Mouse (Mus musculus) layer of hippocampus, postnatal 25 days (tissue): ENCODE data around the gene Mis18a. TPM values are rescaled to one million over a fixed set of nuclear protein-coding genes. Genes with fewer than 3 reads are reported as not detected.

ENCODE experiments used
- DNase-seq, 2 experiments: peaks; one replicate each; pipeline ENCODE4 v3.0.0; 2022; ENCODE audit warnings: mixed read lengths in 2 of 2, low spot score in 1 of 2; ENCODE audit errors: extremely low spot score in 1 of 2
- total RNA-seq, 2 experiments: library from RNA; stranded (reverse); gene quantifications; 2 replicates each; pipeline ENCODE4 v1.2.3; 2021

The Mis18a gene
- 1 to 10 TPM; 7.1 to 9.0 TPM for total RNA-seq

DNA sequence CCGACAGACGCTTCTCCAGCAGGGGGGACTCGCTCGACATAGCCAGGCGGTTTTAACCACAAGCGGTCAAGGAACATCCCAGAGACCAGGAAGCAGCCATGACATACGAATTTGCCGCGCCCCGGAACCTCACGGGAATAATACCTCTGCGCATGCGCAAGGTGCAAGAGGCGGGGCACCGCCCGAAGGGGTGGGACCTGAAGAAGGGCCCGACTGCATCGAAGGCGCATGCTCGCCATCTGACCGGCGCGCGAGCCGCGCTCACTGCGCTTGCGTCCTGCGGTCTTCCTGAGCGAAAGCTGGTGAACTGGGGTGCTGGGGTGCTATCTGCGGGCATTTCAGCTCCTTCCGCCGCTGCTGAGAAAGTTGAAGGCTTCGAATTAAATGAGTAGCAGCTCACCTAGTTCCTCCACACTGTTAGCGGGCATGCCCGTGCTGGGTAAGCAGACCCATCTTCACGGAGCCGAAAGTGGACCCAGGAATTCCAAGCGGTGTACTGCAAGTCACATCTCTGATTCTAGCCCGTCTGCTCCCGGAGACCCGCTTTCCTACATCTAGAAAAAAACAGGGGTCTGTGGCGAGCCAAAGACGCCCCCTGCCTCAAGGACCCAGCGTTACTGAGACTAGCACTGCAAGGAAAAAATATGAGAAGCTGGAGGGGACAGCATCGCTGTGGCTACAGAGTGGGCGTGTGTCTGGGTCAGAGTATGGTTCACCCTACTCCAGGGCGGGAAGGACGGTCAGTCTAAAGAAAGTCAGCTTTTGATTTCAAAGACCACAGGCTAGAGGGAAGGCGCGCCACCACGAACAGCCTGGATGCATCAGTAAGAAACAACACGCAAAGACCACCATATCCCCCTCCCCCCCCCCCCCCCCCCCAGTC, at the start of gene Mis18a:
Gene Mis18a, minus strand, starts transcription at position 172 of the 883 bp plus-strand sequence.
- DNase-seq: peak; percentile 88 to 93

DNA sequence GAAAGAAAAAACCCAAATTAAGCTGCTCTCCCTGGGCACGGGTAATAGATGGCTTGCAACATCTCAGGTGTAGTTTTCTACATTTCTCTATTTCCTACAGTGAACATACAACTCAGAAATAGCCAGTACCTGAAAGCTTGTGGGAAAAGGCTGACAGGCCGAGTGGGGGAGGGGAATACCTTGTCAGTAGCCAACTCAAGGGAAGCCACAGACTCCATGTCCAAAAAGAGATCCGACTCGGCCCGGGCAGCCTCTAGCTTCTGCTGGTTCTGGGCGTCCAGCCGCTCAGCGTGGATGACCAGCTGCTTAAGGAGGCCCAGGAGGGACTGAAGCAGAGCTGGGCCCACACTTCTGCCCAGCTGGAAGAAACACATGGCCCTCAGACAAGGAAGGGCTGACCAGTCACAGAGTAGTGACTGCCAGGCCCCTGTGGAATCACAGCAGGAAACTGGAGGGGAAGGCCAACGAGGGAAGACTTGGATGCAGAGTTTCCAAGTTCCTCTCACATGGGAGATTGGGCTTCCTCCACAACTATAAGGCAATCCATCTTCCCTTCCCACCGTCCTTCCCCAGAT, 48.8 kb upstream of the Mis18a start:
- DNase-seq: no peak

DNA sequence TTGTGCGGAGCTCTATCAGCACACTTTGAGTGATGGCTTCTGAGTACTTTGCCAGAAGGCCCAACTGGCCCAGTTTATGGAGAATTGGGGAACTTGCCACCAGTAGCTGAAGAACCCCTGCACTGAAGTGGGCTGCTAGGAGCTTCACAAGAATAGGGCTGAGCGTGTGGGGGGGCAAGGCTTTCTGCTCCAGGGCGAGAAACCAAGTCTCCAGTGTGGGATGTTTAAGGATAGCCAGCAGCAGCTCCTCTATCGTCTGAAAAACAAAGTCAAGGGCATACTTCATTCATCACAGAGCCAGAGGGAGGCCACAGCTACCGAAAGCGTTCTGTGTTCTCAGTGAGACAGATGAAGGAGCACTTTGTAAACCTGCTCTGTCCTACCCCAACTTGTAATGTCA, 47.4 kb upstream of the Mis18a start:
- no peak for DNase-seq

DNA sequence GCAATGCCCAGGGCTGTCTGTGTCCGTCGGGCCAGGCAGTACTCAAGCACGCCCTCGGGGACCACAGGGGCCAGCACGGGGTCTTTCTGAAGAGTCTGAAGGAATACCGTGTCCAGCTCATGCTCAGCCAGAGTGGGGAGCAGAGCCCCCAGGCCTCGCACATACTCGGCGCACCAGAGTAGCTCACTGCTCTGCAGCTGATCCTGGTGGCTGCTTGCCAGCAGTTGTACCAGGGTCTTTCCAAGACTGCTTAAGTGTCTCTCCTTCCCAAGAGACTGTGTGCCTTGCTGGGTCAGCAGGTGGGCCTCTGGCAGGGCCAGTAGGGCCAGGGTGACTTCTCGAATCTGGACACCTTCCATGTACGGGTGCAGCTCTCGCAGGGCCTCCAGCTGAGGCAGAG, 47.0 kb upstream of the Mis18a start:
- DNase-seq: no peak

DNA sequence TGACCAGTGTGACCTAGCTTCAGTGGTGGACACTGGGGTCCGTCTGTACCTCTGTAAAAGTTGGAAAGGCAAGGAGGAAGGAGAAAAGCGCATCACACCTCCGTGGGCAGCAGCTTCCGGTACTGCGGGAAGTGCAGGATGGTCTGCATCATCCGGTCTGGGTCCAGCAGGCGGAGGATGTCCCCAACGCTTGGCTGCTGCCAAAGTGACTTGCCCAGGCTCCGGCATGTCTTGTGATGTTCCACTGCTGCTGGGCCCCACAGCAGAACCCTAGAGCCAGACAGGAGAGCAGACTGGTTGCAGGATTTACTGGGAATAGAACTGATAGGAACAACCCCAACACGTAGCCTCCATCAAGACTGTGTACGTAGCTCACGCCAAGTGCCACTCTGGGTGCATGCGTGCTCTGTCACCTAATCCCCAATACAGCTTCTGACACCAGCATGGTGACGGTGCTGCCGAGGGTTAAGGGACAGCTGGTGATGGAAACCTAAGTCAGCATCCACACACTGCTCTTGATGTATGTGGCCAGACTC, 39.8 kb upstream of the Mis18a start:
- DNase-seq: no peak

DNA sequence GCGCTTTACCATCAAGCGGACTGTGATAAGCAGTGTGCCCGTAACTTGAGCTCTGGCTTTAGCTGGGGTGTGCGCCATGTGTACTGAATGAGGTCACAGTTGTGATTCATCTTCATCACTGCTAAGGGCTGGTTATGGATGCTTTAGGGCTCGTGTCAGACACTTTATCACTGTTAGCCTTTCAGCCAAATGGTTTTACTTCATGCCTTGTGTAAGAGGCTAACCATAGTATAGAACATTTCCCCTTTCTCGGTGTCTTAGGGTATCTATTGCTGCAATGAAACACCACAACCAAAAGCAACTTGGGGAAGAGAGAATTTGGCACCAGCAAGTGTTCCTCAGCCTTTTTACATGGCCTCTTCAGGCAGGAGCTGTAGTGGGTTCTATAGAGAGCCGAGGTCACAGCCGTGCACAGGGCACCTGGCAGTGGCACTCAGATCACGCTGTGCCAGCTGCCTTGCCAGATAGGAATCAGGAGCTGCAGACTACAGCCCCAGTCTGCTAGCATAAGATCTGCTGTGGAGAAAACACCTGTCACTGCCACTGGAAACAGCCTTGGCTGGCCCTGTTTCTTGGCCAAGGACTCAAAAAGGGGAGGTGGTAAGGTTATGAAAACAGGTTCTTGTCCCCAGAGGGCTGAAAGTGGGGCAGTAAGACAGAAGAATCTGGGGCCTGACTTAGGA, 38.1 kb upstream of the Mis18a start:
- no peak for DNase-seq

DNA sequence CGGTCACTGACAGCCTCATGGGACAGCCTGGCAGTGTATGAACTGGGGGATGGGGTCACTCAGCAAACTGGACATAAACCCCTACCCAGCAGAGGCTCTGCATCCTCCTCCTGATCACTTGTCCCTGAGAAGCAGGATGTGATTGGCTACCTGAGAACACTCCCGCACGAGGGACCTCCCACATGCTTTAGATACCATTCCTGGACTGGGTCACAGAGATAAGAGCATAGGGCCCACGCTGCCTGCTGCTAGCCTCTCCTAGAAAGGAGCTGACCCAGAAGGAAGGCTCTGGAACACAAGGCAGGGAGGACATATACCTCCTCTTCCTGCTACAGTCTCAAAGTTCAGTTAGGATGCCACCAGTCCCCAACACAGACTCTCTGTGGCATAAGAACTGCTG, 33.3 kb upstream of the Mis18a start:
- DNase-seq: no peak

DNA sequence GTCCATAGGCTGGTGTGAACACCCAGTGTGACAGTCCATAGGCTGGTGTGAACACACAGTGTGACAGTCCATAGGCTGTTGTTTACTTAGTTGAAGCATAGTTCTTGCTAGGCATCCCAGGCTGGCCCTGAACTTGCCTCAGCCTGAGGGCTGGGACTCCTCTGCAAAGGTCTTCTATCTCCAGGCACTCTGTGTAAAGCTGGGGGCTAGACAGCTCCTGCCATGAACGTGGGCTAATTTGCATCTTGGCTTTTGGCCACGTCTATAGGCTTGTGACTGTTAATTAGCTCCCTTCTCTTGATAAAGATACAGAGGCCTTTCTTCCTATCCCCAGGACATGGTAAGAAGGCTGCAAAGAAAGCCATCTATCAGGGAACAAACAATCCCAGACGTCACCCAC, 32.1 kb upstream of the Mis18a start:
- DNase-seq: no peak

DNA sequence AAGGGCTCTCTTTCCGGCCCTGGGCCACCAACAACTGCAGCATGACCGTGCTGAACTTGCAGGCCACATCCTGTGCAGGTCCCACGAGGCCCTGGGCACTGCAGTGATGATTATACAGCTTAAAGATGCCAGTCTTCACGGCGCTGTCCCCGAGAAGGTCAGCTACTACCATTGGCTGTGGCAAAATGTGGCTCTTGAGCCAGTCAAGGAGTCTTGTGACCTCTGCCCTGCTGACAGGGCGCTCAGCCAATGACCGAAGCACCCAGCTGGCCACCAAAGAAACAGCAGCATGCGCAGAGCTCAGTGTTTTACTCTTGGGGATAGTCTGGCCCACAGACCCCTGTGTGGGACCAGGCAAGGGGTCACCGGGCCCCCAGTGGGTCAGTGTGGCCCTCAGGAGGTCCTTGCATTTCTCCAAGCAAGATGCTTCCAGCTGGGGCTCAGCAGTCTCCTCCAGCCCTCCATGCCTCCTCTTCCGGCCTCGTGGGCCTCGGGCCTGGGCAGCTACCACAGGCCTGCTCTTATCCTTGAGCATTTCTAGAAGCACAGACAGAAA, 26.3 kb upstream of the Mis18a start:
- DNase-seq: no peak

DNA sequence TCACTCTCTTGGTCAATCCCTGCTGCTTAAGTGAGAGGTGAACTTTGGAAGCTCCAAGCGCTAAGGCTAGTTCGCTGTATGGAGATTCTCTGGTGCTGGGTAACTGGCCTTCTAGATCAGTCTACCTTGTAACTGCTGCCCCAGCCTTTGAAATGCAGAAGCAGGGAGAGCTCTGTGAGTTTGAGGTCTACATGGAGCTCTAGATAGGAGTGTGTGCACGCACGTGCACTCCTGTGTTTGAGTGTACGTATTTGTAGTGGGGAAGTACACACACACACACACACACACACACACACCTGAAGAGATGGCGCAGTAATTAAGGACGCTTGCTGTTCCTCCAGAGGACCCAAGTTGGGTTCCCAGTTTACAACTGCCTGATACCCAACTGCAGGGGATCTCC, 21.0 kb upstream of the Mis18a start:
- DNase-seq: no peak

DNA sequence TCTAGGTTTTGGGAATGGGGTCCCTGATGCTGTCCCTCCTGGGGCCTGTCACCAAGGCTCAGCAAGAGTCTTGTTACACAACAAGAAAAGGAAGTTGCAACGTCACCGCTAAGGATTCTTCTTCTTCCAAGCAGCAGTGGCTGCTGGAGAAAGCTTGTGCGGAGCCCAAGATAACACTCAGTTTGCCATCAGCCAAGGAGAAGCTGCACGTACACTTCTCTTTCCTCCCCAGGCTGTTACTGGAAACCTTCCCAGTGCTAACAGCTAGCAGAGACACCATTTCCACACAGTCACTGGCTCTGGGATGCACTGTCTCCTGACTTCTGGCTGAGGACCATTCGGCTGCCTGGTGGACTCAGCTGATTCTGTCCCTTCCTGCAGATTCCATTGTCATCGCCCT, 19.9 kb upstream of the Mis18a start:
- DNase-seq: no peak

DNA sequence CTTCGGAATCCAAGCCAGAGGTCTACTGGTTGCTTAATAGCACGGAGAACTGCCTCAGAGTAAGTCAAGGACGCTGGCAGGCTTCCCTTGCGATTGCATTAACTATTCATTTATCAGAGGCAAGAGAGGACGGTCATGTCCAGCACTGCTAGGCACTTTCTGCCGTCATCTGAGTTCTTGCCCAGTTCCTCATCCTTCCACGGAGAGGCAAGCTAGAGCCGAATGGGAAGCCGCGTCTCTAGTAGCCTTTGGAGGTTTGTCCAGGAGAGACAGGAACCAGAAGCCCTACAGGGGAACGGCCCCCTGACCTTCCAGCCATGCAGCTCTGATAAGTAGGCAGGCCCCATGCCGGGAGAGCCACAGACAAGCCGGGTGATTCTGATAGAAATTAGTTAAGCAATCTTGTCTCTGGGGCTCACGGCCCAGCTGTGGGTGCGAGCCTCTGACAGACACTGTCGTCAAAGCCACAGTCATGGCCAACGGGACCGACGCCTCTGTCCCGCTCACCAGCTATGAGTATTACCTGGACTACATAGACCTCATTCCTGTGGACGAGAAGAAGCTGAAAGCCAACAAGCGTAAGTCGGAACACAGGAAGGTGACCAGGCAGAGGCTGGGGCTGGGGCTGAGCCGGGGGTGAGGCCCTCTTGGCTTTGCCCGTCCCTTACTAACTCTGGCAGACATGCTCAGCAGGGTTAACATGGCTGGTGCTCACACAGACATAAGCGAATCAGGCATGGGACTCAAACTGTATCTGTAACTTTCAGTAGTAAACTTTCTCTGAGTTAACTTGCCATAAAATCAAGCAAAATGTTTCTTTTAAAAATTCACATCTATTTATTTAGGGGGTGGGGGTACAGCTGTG, 11.1 kb upstream of the Mis18a start, which contains the start of gene Mrap:
Gene Mrap, plus strand, starts transcription at position 116 of the 865 bp plus-strand sequence.
- DNase-seq: no peak

DNA sequence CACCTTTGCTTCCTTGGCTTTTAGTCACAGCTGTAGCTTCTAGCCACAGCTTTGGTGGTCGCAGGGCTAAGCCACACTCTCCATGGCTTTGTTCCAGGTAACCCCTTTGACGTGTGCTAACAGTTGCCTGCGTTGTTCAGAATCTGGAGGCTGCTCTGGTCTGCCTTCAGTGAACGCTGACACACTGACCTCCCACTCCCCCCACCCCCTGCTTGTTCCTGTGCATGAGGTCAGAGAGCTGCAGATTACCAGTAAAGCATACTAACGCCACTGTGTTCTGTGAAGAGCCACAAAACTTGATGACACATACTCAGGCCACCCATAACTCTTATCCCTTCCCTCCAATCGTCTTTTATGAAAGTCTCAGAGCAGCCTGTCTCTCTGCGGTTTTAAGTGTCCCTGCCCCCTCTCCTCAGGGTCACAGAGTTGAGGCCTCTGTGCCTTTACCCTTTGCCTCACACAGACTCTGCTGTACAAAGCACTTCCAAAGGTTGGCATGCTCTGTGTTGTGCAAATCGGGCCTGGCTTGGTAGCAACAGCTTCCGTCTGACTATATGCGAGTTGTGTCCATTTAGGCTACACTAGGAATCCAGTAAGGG, 9.6 kb upstream of the Mis18a start:
- DNase-seq: no peak

DNA sequence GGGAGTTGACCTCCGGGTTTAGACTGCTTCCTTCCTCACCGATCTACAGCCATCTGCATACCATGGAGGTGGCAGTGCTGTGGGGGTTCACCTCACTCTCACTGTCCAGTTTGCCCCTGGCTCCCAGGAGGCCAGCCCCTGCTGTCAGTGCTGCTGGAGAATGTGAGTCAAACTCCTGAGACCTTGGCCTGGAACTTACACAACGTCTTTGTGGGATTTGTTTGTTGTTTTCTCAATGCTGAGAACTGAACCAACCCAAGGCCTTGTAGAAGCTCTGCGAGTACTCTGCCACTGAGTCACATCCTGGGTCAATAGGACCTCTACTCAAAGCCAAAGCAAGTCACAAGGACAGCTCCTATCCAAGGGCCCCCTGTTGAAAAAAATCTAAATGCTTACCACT, 8.4 kb upstream of the Mis18a start:
- DNase-seq: no peak

DNA sequence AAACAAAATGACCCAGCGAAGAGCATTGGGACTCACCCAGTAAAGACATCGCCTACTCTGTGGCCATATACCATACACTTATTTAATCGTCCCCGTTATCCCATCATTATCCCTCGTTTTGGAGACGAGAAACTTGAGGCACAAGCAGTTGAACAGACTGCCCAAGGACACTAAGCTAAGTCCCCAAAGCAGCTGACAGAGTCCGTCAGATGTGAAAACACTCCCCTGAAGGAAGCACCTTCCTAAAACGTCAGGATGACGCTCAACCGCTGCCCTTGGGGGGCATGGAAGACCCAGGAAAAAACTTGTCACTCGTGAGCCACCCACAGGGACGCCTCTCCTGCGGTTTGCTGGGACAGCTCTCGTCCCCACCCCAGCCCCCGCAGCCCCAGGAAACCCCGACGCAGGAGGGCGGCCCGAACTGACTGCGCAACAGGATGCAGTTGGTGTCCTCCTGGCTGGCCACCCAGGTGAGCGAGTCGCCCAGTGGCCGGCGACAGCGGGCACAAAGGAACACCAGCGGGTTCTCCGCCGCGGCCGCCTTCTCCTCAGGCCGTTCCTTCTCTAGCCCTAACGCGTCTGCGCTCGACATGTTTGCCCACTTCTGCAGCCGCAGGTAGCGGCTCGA, 490 bp downstream of the Mis18a start:
- no peak for DNase-seq

DNA sequence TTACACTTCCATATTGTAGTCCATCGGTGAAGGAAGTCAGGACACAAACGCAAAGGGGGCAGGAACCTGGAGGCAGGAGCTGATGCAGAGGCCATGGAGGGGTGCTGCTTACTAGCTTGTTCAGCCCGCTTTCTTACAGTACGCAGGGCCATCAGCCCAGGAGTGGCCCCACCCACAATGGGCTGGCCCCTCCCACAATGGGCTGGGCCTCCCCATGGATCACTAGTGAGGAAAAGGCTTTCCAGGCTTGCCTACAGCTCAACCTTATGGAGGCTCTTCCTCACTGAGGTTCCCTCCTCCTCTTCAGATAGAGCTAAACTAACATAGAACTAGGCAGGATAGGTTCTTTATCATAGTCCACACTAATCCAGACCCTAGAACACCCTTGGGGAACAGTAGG, 3.2 kb downstream of the Mis18a start:
- DNase-seq: no peak

DNA sequence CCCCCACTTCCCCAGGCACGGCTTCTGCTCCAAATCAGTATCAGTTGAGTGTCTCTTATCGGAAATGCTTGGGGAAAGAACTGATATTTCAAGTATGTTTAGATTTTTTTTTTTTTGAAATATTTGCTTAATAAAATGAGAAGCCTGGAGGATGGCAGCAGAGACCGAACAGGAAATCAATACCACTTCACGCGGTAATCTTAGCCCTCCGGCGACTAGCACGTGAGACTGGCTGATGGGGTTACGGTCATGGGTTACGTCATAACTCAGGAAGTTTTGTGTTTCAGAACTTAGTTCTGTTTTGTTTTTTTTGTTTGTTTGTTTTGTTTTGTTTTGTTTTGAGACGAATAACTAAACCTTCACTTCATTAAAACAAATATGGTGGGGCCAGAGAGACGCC, 16.9 kb downstream of the Mis18a start:
- DNase-seq: no peak

DNA sequence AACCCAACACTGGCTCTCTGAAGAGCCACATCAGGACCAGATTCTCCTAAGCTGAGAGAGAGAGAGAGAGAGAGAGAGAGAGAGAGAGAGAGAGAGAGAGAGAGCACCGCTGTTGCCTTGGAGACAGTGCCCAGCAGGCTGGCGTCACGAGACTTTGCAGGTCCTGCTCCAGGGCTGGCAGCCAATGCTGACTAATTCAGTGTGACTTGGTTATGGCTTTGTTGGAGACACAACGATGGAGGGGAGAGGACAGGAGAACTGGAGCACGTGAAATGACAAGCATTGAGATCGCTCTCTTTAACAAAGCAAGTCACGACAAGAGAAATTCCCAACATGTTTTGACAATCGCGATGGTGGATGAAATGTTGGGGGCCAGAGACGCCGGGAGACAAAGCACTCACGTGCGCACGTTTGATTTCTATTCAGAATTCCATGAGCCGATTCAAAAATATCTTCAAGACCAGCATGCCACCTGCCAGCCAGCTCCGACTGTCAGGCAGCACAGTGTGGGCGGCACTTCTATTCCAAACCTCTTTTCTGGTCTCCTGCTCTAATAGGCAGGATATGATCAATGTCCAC, 17.4 kb downstream of the Mis18a start:
- peak; percentile 61 to 63 for DNase-seq

DNA sequence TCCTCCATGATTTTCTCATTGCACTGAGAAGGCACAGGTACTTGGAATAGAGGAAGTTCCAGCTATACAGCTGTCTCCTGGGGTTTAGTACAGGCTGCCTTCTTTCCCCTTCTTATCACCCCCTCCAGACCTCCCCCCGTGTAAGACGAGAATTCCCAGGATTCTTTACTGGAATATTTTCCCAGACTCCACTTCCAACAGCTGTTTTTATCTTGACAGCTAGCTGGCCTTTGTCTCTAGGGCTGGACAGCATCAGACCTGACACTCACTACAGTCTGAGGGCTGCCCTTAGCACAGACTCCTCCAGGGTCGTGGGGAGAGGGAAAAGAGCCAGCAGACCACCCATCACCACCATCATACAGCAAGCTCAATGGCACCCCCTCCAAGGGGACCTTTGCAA, 20.9 kb downstream of the Mis18a start:
- no peak for DNase-seq
